Mouse (Mus musculus): ENCODE results near the gene Rdh16f2. TPM values are rescaled to one million over a fixed set of nuclear protein-coding genes. Genes with fewer than 3 reads are reported as not detected.
"Not testable (repeated sequence)": the region's sequence is repeated elsewhere in the genome, so short reads cannot be mapped to it uniquely, and the experiment has no call there.

The Rdh16f2 gene
- total RNA-seq, 1 experiment from 2014 or later, result 1.4 TPM

DNA sequence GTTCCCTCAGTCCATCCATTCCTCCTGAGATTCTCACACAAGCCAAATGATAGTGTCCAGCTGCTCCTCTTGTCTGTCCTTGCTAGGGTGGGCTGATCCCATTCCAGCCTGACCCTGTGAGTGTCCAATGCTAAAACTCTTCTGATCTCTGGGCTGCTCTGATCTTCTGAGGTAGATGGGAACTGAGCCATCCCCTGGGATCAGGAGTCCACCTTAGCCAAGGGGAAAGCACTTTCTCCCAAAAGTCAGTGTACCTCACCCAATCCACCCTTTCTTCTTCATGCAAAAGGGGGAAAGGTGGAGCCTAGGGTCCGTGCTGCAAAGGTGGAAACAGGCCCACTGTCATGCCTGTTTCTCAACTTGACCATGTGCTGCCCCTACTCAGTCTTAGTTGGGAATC, 25.2 kb downstream of the Rdh16f2 start:
- DNase-seq, result no peak

DNA sequence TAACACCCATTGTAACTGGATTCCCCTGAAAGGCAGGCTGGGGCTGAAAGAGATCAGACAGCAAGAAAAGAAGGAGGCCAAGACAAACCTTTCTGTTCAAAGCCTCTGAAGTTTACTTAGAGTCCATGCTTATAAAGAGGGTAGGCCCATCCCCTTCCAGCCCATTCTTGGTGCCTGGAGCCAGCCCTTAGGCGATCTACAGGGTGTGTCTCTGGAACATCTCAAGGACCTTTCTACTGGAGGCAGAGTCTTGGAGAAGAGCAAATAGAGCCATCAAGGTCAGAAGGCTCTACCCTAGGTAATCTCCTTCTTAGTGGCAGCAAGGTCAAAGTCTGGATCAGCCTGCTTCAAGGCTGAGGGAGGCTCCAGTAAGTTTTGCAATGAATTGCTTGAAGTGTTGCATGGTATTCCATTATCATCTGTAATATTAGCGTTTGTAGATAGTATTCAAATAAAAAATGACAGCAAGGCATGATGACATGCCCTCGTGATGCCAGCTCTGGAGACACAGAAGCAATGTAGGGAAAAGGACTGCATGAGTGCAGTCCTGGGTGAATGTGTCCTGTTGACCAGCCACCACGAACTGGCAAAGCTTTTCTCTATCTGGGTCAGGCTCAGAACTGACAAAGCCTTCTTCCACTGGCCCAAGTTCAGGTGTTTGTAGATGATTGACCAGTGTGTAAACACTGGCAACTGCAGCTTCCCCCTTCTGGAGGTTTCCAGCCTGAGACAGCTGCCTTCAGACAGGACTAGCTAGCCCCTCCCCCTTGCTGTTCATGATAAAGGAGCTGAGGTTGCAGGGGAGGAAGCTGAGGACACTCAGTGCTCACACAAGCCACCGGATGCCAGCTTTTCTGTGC, 27.1 kb downstream of the Rdh16f2 start:
- not testable (repeated sequence) for DNase-seq

DNA sequence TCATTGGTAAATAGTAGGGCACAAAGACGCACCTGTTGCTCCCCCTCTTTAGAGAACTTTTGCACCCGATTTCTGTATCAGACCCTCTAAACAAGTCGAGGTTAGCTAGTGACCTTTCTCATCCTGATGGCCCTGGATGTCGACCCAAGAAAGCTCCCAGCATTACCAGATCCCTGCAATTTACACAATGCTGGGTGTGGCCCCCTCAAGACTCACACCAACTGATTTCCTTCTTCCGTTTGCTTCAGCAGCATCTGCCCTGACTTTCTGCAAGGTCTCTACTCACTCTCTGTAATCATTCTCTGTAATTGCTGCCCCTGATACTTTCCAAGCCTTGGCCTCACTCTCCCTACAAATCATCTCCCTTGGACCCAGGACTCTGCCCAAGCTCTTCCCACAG, 30.4 kb downstream of the Rdh16f2 start:
- DNase-seq, result no peak

DNA sequence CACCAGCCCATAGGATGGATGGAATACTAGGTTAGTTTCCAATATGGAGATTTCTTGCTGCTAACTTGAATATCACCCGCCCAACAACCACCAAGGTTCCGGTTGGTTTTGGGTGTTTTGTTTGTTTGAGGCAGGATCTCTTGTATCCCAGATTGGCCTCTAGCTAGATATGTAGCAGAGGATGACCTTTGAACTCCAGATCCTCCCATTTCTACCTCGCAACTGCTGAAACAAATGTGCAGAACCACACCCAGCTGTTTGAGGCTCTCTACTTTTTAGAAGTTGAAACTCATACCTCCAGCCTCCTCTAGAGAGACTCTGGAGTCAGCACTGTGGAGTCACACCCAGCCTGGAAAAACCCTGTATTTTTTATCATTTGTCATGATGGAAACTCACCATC, 31.2 kb downstream of the Rdh16f2 start:
- no peak for DNase-seq

DNA sequence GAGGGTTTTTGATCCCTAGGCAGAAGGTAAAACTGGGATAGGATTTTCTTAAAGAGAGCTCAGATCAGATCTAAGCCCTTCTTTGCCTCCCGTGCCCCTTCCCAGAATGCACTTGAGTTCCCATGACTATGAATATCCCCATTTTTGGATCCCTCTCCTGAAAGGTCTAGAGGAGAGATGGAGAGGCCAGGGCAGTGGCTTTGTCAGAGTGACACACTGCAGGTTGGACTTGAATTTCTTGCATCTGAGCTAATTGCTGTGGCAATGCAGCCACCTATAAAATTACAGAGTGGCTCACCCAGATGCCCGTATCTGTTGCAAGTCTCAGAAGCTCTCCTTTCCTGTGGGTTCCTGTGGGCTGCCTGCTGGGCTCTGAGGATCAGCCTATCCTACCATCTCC, 31.9 kb downstream of the Rdh16f2 start, which contains the start of gene Sdr9c7:
Sdr9c7 (plus strand) TSS at position 301 of the 400 bp plus-strand sequence.
- DNase-seq, result no peak

DNA sequence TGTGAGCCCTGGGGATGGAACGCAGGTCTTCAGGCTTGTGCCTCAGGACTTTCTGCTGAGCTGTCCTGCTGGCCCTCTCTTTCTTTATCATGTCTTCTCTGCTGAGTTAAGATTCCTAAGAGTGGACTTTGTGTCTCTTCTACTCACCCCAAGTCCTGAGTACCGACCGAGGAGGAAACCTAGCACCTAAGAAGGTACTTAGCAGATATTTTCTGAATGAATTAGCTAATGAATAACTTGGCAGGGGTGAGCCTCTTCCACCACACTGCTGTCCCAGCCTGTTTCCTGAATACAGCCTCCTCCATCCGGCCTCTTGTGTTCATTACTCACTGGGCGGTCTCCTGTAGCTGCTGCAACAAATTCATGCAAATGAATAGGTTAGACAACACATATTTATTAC, 33.5 kb downstream of the Rdh16f2 start:
- DNase-seq, result no peak

DNA sequence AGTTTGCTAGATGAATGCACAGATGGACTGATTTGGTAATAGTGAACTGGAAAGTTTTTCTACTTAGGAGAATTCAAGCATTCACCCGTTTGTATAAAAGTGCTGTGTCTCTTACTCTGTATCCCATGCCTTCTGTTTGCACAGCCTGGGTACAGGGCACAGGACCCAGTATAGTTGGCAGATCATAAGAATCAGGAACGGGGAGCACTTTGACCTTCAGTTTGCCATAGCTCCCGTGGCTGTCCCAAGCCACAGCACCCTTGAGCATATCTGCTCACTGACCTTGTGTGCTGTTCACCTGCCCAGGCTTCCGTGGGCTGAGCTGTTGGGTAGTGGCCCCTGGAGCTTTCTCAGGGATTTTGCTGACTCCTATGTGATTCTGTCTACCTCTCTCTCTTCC, 35.5 kb downstream of the Rdh16f2 start:
- no peak for DNase-seq

DNA sequence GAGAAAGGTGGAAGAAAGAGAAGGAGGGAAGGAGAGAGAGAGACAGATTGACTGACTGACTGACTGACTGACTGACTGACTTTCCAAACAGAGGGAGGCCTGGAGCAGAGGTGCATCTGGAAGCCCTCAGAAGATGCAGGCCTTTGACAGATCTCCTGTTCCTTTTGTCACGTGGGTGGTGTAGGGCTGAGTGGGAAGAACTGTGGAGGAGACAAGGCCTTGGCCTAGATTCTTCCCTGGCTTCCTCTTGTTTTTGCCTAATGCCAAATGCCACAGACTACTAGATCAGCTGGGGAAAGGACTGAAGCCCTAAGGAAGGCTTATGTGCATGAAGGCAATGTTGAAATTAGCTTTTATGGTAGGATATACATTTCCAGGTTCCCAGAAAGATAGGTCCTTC, 36.8 kb downstream of the Rdh16f2 start:
- DNase-seq, result peak; percentile 42

DNA sequence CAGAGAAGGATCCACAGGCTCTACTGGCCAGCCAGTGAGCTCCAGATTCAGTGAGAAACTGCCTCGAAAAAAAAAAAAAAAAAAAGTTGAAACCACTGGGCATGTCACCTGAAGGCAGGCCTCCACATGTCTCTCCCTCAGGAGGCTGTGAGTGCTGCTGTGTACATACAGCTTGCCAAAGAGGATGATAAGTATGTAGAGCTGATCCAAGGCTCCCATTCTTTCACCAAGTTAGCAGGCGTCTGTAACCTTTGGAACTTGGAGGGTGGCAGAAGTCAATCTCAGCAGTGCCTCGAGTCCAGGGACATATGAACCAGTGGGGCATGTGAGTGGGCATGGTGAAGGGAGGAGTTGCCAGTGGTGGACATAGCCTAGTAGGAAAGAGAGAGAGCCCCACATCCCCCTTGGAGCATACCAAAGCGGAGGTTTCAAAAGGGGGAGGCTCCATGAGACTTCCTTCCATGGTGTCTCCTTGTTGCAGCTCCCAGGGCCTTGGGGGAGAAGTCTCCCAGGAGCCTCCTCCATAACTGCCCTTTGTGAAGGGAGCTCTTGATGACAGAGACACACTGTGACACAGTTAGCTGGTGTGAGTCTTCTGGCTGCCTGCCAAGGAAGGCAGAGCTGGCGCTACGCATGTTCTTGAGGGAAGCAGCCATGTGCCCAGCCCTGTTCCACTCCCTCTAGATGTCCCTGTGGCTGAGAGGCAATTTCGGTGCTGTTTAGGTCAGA, 38.6 kb downstream of the Rdh16f2 start:
- peak; percentile 84 for DNase-seq

DNA sequence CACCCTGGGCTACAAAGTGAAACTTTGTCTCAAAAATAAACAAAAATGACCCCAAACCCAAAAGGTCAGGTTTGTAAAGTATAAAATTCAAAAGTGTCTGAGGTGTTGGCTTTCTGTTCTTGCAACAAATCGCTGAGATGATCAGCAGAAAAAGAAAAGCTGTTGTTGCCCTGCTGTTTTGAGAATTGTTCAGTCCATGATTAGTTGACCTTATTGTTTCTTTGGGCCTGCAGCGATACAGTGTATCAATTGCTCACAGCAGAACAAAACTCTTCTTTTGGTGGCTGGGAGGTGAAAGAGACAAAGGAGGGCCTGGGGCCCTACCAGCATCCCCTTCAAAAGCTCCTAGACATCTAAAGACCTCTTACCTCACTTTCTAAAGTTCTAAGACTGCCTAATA, 39.9 kb downstream of the Rdh16f2 start:
- no peak for DNase-seq

DNA sequence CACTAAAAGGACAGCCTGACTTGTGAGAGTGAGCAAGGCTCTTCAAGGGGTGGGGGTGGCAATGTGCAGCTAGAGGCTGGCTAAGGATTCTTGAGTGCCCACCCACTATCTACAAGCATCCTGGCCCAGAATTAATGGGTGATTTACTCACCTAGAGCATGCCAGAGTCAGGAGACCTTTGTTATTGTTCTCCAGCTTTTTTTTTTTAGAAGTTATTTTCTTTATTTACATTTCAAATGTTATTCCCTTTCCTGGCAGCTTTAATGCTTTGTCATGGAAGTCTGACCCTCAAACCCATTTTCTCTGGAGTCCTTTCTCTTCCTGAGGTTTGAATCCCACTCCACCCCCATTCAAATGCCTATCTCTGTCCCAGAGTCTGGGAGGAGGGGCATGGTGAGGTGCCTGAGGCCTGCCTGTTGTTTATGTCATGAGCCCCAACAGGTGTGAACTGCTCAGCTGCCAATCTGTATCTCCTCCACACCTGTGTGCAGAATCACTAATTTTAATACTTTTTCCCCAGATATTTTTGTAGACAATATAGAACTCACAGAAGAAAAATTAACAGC, 41.2 kb downstream of the Rdh16f2 start:
- no peak for DNase-seq

DNA sequence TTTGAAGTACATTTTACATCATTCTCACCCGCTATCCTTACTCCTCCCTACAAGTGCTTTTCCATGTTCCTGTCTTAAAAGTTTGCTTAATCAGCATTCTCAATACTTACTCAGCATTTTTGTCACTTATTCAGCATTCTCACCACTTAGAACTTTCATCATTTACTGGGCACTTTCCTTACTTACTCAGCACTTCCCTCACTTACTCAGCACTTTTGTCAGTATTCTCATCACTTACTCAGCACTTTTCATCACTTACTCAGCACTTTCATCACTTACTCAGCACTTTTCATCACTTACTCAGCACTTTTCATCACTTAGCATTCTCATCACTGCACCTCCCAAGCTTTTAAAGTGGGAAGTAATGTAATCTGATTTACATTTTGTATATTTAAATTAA, 49.3 kb downstream of the Rdh16f2 start:
- DNase-seq, result no peak

DNA sequence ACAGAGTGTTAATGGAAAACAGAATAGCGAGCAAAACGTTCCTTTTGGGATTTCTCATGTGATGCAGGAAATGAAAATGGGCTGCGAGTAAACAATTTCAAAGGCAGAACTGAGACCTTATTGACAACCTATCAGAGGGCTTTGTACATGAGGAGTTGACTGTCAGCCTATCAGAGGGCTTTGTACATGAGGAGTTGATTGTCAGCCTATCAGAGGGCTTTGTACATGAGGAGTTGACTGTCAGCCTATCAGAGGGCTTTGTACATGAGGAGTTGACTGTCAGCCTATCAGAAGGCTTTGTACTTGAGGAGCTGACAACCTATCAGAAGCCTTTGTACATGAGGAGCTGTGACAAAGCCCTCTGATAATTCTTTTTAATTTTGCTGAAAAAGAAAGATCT, 50.9 kb downstream of the Rdh16f2 start:
- DNase-seq, result not testable (repeated sequence)

DNA sequence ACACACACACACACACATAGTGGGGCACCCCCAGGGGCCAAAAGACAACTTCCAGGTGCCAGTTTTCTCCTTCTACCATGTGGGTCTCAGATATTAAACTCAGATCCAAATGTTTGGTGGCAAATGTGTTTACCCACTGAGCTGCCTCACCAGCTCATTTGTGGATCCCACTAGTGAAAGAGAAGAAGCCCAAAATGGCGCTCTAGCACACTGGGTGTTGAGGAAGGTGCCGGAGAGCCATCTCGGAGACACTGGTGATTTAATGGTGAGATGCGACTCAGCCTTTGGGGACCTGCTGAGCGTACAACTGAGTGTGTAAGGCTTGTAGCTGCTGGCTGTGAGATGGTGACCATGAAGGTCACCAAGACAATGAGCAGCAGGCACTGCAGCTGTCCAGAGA, 51.4 kb downstream of the Rdh16f2 start:
- DNase-seq, result no peak

DNA sequence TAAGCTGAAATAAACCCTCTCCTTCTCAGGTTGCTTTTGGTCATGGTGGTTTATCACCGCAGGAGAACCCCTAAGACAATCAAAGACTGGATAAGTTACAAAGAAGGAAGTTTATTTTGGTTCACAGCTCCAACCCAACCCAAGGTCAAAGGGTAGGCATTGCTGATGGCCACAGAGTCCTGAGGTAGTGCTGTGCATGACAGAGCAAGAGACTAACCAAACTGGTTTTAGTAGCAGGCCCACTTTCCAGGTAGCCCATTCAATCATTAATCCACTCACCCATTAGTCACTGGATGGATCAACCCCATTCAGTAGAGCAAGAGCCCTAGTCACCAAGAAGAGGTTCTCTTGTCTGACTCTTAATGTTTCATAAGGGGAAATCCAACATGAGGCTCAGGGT, 56.0 kb downstream of the Rdh16f2 start:
- no peak for DNase-seq

DNA sequence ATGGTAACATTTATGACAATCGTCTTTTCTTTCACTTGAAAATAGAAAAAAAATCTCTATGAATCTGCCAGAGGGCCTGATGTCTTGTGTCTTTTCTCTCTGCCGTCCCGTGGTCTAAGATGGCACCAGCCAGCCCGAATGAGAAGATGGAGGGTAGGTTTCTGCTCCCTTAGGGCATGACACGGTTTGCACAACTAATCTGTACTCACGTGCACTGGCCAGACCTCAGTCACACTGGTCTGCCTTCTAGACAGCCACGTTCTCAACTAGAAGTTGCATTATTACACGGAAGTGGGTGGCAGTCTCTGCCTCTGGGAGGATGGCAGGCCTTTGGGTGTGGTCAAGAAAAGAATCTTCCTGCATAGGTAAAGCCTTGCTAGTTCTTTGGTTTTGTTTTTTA, 56.8 kb downstream of the Rdh16f2 start:
- no peak for DNase-seq

DNA sequence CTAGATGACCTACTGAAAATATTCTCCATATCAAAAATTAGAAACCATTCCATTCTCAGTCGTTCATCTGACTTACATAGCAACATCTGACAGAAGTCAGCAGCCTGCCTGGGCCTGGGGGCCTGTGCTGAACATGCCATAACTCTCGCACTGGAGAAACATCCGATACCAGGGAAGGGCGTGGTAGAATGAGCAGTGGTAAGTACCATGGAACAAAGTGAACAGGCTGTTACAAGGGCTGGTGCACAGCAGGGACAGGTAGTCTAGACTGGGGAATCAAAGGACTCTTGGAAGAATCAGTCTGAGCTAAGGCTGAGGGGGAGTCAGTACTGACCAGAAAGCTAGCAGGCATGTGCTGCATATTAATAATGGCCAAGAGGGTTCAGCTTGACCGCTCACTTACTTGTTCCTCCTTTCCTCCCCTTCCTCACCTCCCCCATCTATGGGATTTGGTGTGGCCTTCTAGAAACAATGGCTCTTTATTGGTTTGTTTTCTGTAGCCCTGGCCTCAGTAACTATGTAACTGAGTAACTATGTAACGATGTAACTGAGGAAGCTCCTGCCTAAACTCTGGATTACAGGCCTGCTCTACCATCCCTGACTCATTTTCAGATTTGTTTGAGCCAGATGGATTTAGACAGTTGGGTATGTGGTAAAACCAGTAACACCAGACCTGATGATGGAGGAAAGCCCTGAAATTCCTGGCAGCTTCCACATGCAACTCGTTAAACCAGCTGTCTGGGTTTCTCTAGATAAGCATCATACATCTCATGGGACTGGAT, 58.5 kb downstream of the Rdh16f2 start:
- DNase-seq, result no peak

Other genes starting within 250 kb of the Rdh16f2 start
- 138 and 201 TPM in 2 replicates for gene Lrp1, start 245.3 kb upstream of the Rdh16f2 start, total RNA-seq (2021)
- gene Stat6, start 223.5 kb upstream of the Rdh16f2 start, total RNA-seq (2021), result 75.0 and 89.4 TPM in 2 replicates
- 9.2 and 9.4 TPM in 2 replicates for gene Nemp1, start 199.6 kb upstream of the Rdh16f2 start, total RNA-seq (2021)
- gene Nab2, start 197.9 kb upstream of the Rdh16f2 start, total RNA-seq (2021), result 23.7 and 24.6 TPM in 2 replicates
- 1.5 and 1.9 TPM in 2 replicates for gene Myo1a, start 161.3 kb upstream of the Rdh16f2 start, total RNA-seq (2021)
- gene Tac2, start 142.0 kb upstream of the Rdh16f2 start, total RNA-seq (2021), result not detected in 2 replicates
- 11.6 and 12.2 TPM in 2 replicates for gene Zbtb39, start 126.9 kb upstream of the Rdh16f2 start, total RNA-seq (2021)
- gene Gpr182, start 114.7 kb upstream of the Rdh16f2 start, total RNA-seq (2021), result 12.0 and 14.2 TPM in 2 replicates
- 0.94 and 1.9 TPM in 2 replicates for gene Rdh1, start 106.8 kb upstream of the Rdh16f2 start, total RNA-seq (2021)
- 1.4 and 2.6 TPM in 2 replicates for gene Rdh16f1, start 106.7 kb upstream of the Rdh16f2 start, total RNA-seq (2021)
- 1.5 and 21.4 TPM in 2 replicates for gene Rdh9, start 90.1 kb upstream of the Rdh16f2 start, total RNA-seq (2021)
- 0.64 and 1.7 TPM in 2 replicates for gene Rdh16, start 65.3 kb upstream of the Rdh16f2 start, total RNA-seq (2021)
- gene Rdh19, start 16.5 kb upstream of the Rdh16f2 start, total RNA-seq (2021), result not detected in 2 replicates
- 3.9 and 81.0 TPM in 2 replicates for gene Rdh7, start 22.3 kb downstream of the Rdh16f2 start, total RNA-seq (2021)
- 0.56 and 1.7 TPM in 2 replicates for gene Sdr9c7, start 32.0 kb downstream of the Rdh16f2 start, total RNA-seq (2021)
- gene Hsd17b6, start 141.1 kb downstream of the Rdh16f2 start, total RNA-seq (2021), result 0.56 and 7.7 TPM in 2 replicates
- gene Prim1, start 148.7 kb downstream of the Rdh16f2 start, total RNA-seq (2021), result 11.0 and 13.6 TPM in 2 replicates
- gene Naca, start 169.1 kb downstream of the Rdh16f2 start, total RNA-seq (2021), result 617 and 658 TPM in 2 replicates
- gene Ptges3, start 192.5 kb downstream of the Rdh16f2 start, total RNA-seq (2021), result 157 and 172 TPM in 2 replicates
- gene Atp5b, start 216.8 kb downstream of the Rdh16f2 start, total RNA-seq (2021), result 4,143 and 4,276 TPM in 2 replicates
- 44.3 and 51.5 TPM in 2 replicates for gene Baz2a, start 225.1 kb downstream of the Rdh16f2 start, total RNA-seq (2021)